Mouse (Mus musculus) gastrocnemius, postnatal 10 days (tissue): ENCODE measurements around the gene Ttc7. TPM values are rescaled to one million over a fixed set of nuclear protein-coding genes. Genes with fewer than 3 reads are reported as not detected.

ENCODE experiments used
- DNase-seq: peaks from one replicate; pipeline ENCODE4 v3.0.0; 2021; ENCODE audit warnings: mixed read lengths
- total RNA-seq, 2 experiments: library from RNA; stranded (reverse); gene quantifications; 2 replicates each; pipeline ENCODE4 v1.2.3; 2021

Ttc7 gene
- total RNA-seq, 2 experiments from 2014 or later, result 16.6 to 17.7 TPM

DNA sequence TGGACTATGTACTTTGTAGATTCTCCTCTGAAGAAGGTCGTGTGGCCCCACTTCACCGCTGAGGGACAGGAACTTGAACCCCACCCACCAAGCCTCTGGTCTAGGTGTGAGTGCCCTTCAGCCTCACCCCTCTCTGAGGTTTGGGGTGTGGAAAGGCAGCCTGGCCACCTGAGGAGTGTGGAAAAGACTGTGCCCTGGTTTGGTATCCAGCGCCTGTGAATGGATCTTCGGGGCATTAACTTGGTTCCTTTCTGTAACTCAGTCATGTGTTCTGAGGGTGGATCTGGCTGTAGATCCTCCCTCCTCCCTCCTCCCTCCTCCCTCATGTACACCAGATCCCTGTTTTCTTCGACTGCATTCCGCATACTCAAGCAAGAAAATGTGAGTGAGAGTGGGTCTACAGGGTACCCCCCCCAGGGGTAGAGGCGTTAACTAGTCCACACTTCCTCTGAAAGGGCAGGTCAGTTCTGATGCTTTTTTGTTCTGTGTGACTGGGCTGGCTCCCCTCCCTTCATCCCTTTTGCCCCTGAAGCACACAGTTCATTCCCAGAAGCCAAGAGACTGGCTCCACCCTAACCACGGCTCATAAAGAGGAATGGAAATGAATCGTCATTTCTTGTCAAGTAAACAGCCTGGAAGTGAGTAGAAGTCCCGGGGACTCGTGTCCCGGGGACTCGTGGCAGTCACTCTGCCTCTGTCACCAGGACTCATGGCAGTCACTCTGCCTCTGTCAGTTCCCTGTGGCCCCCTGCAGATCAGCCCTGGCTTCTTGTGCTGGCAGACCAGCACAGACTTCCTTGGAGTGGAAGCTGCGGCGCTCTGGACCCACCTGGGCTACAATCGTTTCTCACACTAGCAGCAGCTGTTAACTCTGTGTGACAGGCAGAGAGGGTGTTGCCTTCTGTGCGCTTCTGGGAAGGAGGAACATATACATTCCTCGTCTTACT, 30.5 kb downstream of the Ttc7 start:
- no peak for DNase-seq

DNA sequence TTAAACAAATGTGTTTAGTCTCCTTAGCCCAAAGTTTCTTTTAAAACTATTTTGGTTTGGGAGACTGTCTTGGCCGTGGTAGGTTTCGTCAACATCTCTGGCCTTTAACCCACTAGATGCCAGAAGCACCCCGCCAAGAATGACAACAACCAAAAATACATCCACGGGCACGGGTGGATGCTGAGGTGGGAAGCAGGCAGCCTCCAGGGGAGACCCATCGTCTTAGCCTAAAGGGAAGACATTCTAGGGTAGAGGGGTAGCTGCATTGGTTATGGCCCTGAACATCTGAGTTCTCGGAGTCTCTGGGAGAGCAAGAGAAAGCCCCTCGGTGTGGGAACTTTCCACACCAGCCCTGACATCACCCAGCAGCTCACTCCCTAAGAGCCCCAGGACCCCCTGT, 31.4 kb downstream of the Ttc7 start:
- DNase-seq, result no peak

DNA sequence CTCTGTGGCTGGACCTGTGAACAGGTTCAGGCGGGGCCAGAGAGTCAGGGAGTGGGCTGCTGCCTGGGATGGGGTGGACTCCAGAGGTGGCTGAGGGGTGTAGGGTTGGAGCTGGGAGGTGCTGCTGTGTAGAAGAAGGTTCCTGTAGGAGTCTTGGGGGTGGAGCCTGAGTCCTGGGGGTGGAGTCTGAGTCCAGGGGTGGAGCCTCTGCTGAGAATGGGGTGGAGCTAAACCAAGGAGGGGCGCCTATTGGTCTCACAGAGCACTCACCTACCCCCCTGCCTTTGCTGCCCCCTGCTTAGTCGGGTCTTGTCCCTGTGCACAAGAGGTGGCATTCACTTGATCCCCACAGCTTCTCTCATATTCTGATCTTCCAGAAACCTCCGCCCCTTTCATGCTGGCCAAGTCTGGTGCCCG, 31.9 kb downstream of the Ttc7 start:
- peak; percentile 55 for DNase-seq

DNA sequence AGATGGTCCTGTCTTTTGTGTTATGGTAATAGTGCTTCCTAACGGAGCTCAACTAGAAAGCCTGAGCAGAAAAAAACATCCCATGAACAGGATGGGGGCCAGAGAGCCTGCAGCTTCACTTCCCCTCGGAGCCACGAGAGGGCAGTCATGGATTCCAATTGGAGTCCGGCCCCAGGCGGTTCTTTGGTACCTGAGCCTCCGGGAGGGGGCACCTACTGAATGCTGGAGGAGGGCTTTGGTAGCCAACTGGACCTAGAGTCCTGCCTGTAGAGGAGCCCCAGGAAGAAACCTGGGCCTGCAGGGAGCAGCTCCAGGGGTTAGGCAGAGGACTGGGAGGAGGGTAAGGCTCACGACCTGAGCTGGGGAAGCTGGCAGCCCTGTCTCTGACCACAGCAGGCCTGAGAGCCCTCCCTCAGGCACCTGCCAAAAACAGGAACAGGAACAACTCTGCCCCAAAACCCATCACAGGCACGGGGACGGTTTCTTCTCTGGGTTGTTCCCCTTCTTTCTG, 32.4 kb downstream of the Ttc7 start:
- peak; percentile 95 for DNase-seq

DNA sequence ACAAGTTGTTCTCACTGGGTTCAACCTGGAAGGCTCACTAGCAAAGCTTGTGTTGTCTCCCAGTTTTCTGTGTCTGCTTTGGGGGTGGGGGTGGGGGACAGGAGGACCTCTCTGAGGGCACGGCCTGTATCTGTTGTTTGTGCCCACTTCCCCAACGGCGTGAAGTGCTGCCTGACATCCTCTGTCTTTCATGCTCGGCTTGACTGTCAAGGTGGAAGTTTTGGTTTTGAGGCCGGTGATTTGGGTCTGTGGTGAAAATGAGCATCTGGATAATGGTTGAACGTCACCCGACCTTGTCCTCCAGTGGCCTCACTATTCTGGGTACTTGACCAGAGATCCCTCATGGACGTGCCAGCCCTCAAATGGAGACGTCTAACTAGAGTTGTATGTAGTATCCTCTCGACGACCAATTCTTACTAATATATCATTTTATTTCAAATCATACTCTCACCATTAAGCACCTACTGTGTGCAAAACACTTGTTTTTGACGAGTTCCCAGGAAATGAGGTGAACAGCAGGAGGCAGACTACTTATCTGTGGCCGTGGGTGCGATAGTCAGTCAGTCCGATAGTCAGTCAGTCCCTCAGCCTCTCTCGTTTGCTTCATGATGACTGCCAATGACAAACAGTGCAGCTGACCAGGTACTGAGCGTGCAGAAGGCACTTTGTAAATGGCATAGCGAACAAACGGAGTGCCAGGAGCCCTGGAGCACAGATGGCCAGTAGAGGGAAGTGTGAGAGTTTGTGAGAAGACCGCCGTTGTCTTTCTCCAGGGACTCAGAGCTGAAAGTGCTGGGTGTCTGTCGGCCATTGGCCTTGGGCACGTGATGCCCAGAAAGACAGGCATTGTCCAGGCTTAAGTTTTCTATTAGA, 33.4 kb downstream of the Ttc7 start:
- DNase-seq, result no peak

DNA sequence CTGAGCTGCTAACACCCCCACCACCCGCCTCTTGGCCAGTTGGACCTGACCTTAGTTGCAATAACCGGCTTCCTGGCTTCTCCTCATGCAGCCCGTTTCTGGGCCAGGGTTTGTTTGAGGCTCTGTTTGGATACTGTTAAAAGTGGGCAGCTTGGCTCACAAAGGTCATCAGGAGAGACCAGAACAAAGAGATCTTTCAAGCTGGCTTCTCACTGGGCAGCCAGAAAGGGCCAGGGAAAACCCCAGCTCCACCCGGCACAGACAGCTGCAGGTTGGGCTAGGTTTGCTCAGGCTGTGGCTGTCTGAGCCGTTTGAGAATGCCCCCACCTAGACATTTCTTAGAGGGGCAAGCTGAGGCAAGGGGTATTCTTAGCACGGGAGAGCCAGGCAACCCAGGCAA, 34.6 kb downstream of the Ttc7 start:
- DNase-seq, result no peak

DNA sequence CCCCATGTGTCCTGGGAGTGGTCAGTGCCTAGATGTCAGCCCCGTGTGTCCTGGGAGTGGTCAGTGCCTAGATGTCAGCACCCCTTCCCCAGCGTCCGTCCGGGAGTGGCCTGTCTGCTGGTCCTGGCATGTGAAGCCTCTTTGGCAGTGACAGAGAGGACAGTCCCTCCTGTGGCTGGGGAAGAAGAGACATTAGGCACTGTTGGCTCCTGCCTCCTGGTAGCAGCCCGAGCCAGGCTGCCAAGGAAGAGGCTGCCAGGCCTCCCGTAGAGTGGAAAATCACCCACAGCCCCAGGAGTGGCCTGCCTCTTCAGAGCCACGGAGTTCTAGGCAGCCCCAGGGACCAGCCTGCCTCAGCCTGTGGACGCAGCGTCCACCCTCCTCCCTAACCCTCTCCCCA, 35.3 kb downstream of the Ttc7 start:
- DNase-seq, result peak; percentile 30

DNA sequence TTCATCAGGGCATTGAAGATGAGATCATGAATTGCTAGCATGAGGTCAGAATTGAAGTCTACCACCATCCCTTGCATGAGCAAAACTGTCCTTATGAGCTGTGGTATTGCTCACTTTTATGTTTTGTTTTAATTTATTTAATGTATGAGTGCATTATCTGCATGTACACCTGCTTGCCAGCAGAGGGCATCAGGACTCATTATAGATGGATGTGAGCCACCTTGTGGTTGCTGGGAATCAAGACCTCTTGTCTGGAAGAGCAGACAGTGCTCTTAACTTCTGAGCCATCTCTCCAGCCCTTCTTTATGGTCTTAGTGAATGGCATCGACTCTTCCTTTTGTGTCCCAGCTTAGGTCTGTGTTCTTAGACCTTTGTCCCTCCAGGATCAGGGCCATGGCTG, 39.0 kb downstream of the Ttc7 start:
- DNase-seq, result no peak

DNA sequence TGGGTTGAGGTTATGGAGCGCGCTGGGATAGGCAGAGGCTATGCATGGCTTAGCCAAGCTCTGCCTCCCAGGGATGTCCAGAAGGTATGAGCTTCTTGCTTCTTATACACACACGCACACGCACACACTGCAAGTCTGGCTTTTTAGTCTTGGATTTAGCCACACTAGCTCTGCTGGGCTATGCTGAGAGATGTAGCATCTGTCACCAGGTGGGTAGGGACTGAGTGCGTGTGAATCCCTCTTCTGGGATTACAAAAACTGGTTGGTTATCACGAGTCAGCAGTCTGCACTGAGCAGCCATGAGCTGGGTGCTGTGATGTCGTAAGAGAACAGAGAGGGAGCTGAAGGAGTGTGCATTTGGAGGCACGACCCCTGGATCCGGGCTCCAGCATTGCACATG, 40.5 kb downstream of the Ttc7 start:
- DNase-seq, result no peak

DNA sequence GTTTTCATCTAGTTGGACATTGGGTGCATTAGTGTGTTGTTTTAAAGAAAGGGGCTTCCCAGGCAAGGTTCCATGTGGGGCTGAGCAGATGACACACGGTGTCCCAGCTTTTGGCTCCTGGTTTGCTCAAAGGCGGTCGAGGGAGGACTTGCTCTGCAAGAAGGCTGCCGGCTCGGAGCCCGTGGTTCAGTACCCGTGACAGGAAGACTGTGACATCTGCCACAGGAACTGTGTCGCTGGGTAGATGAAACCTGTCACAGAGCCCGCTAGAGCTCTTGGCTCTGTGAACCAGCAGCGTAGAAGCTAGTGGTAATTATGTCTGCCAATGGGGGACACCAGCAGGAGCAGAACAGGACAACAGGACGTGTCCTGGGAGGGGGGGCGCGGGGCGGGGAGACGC, 42.8 kb downstream of the Ttc7 start:
- no peak for DNase-seq

DNA sequence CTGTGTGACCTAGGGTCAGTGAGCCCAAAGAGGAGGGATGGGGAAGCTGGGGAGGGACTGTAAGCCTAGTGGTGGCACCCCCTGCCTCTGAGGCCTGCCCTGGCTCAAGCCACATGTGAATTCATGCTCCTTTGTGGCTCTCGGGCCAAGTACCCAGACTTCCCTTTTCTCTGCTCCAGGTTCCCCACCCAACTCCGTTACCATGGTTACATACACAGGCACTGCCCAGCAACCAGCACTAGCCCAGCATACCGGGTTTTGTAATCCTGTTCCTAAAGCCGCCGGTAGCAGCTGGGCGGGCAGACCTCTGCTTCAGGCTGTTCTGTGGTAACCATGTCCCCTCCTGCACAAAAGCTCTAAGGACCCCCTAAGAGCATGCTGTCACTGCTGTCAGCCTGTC, 44.3 kb downstream of the Ttc7 start:
- no peak for DNase-seq

DNA sequence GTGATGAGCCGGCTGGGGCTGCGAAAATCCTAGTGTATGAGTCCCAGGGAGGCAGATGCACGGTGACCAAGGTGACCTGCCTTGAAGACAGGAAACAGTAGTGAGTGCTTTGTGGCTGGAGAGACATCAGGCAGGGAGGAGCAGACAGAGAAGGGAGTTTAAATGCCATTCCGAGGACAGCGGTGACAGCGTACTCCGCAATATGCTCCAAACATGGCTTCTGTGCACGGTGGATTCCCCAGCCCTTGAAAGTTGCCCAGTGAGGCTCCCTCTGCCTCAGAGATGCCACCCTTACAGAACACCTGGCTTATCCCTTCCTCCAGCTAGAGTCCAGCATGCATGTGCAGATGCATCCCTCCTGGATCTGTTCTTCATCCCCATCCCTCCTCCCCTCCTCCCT, 45.0 kb downstream of the Ttc7 start:
- DNase-seq, result no peak

DNA sequence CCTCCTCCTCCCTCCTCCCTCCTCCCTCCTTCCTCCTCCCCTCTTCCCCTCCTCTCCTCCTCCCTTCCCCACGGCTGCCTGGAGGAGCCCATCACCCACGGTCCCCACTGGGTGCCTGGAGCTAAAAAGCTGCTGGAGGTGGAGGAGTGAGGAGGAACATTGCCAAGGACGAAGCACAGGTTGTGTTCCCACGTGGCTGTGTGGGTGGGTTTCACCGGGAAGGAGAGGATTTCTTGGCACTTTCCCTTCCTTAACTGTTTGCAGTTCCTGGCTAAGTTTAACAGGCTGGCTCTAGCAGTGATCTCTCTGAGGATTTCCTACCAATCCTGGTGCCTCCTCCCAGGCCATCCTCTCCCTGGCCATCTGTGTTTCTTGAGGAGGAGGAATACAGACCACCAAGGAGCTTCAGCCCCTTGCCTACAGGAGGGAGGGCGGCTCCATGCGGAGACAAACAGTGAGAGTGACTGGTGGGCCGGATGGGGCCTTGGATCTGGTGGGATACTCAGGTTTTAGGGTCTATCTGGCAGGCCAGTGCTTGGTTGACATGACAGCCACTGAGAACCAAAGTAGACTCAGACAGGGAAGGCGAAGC, 45.6 kb downstream of the Ttc7 start:
- DNase-seq, result no peak

DNA sequence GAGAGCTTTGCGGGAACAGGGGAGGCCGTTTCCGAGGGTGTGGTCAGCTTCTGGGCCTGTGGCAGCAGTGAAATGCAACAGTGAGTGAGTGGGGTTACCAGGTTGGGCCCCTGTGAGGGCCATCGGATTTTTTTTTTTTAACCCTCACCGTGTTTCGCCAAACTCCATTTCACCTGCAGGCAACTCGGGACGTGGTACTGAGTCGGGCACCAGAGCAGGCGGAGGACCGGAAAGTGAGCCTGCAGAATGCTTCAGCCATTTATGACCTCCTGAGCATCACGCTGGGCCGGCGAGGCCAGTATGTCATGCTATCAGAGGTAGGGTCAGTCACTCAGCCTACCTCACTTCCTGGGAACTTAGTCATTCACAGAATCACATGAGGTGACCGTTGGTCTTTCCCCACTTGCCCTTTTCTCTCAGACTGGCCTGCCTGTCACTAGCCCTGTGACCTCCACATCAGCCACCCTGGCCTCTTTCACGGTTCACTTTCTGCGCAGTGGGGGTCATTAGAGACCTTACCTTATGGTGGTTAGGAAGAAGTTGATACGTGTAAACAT, 46.5 kb downstream of the Ttc7 start:
- no peak for DNase-seq

DNA sequence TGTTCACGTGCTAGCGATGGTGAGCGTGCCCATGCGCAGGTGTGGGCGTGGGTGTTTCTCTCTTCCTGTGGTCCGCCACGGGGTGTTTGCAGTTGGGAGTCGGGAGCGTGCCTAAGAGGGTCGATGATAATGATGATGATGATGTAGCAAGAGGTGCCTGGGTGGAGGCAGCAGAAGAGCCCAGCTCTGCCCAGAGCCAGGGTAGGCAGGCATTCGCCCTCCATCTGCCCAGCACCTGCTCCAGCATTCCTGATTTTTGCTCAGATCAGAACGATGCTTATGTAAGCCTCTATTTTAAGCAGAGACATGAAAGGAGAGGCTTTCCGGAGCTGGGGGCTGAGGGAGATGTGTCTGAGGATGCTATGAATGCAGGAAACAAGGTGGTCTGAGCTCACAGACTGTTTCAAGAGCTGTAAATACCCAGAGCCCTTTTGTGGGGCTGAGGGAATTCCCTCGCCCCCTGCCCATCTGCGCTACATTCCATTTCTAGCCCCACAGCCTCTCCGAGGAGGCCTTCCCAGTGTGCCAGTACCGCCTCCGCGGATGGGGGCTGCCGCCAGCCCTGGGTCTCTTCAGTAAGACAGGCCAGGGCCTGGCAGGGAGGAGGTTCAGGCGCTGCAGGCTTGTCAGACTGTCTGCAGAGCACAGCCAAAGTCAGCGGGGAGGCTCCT, 47.7 kb downstream of the Ttc7 start:
- DNase-seq, result no peak

DNA sequence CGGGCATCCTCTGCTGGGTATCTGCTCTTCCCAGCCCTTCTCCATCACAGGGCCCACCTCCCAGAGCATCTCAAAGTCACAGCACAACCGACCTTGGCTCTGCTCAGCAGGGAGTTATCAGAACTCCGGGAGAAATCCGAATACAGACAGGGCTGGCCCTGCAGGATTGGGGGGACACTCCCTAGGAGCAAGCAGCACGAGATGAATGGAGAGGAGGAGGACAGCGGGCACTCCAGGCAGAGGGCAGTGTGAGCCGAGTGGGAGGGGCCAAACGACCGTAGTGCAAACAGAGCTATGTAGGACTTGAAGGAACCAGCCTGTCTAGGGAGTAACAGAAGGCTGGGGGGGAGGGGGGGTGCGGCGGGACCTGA, 48.2 kb downstream of the Ttc7 start:
- no peak for DNase-seq

DNA sequence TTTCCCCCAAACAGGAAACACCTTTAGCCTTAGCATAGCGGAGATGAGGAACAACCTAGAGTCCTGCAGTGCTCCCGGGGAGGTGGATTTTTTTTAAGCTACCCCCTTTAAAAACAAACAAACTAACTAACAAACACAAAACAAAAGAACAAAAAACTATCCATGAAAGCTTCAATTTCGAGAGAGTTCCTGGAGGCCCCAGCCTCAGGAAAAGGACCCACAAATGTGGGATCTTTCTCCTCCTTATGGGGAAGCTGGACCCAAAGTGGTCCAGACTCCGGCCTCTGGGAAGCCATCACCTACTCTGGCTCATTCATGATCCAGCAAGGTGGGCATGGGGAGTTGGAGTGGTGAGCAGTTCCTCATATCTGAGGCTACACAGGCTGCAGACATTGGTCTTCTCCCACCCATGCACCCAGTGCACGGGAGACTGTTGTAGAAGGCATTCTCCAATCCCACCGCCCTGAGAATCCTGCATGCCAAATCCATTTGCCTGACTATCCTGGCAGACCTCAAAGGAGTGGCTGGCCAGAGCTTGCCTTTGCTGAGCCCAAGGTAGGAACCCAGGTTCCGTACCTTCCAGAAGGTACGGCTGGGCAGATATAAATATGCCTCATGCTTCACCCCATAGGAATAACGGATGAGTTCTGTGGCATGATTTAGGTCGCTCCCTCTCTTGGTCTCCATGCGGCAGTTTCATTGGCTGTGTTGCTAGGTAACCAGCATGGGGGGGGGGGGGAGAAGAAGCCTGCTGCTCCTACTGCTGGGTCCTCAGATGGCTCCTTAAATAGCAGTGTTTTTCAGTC, 48.9 kb downstream of the Ttc7 start:
- no peak for DNase-seq

DNA sequence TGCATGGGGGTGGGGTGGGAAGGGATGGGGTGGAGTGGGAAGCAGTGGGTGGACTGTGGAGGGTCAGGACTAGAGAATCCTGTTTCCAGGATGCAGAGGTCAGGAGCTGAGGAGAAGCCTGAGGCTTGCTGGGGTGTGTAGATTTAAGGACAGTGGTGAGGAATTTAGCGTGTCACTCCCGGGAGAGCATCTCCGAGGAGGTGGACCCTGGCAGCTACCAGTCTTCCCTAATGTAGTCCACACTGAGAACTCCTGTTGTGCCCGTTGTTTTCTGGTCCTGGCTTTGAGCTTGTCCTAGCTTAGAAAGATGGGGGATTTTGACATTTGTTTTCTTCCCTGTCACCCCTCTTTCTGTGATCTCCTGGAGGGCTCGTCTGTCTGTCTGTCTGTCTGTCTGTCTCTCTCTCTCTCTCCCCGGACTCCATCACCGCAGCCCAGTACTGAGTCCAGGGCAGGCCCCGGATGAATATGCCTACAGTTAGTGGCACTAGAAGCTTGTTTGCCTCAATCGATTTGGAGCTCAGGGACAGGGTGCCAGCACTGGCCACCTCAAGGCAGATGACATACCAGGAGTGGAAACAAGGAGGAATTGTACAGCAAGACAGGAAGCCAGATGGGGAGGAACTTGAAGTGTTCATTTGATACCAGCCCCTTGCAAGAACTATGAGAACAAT, 49.6 kb downstream of the Ttc7 start:
- DNase-seq, result no peak

DNA sequence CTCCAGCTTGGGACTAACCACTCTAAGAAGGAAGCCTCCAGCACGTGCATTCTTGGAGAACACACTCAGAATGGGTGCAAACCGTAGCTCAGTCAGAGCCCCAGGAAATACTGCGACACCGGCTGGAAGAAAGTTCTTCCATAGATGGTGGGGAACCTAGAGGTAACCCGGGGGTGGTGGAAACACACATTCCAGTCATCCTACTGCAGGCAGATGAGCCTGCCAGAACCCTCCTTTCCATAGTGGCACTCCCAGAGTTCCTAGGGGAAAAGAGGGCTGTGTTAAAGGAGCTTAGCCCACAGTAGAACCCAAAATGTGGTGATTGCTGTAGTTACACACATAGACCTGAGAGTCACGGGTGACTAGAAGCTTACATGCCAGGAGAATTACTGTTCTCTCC, 50.2 kb downstream of the Ttc7 start:
- no peak for DNase-seq

DNA sequence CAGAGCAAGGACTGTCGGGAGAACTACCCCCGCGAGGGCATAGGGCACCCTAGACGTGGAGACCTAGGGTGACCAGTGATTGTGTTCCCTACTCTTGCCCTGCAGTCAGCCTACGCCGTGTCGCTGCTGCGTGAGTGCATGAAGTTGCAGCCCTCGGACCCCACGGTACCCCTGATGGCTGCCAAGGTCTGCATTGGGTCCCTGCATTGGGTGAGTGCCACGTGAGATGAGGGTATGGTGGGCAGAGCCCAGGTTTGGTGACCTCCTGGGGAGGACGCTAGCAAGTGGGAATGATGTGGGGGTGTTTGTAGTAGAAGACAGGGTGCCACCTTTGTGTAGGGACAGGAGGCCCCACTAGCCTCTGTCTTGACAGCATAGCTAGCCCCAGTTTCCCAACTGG, 51.5 kb downstream of the Ttc7 start:
- no peak for DNase-seq
